Mouse (Mus musculus): Measurements from ENCODE around the gene Rhot1.
"Not testable (repeated sequence)": the region's sequence is repeated elsewhere in the genome, so short reads cannot be mapped to it uniquely, and the experiment has no call there.

Rhot1 gene

DNA sequence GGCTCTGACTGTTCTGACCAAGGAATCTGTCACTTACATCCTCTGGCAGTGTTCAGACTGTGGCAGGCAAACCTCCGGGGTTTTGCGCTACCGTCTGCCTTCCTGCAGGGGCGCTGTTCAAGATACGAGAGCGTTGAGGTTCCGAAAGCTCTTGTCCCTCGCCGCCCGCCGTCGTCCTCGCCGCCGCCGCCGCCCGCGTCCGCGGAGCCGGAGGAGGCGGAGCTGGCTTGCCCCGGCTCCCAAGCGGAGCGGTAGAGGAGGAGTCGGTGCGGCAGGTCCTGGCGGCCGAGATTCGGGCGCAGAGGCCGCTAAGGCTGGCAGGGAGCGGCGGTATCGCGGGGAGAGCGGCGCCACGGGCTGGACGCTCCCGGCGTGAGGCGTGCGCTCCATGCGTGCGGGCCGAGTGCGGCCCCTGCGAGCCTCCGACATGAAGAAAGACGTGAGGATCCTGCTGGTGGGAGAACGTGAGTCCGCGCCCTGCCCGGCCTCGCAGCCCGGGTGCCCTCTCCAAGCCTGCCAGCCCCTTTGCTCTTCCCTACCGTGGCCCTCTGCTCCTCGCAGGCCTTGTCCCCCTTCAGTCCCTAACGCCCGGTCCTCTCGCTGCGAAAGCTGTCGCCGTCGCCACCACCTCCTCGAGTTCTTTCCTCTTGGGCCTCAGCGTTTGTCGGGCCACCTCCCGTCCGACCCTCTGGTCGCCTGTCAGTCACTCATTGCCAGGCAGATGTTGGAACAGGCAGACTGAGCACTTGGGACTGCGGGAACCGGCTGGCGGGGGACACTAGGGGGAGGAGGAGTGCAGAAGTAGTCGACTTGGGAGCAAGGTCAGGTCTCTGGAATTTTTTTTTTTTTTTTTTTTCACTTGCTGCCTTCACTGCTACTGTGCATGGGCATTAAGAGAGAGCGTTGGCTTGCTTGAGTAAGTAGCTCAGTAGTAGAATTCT is at the start of gene Rhot1:
Rhot1 (plus strand) TSS at position 160 of the 941 bp plus-strand sequence.
- DNase-seq: peak; percentile 92 to 95

DNA sequence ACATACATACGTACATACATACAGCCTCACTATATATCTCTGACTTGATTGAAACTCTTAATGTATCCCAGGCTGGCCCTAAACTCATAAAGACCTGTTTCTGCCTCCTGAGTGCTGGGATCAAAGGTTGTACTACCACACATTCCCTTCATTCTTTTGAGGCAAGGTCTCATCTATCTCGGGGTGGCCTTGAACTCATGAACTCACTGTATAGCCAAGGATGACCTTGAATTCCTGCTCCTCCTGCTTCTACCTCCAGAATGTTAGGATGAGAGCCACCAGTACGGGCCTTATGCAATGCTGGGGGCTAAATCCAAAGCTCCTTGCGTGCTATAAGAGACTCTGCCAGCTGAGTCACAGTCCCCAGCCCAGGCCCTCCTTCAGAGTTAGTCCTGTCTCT is 47.8 kb upstream of the Rhot1 start:
- no peak for DNase-seq

DNA sequence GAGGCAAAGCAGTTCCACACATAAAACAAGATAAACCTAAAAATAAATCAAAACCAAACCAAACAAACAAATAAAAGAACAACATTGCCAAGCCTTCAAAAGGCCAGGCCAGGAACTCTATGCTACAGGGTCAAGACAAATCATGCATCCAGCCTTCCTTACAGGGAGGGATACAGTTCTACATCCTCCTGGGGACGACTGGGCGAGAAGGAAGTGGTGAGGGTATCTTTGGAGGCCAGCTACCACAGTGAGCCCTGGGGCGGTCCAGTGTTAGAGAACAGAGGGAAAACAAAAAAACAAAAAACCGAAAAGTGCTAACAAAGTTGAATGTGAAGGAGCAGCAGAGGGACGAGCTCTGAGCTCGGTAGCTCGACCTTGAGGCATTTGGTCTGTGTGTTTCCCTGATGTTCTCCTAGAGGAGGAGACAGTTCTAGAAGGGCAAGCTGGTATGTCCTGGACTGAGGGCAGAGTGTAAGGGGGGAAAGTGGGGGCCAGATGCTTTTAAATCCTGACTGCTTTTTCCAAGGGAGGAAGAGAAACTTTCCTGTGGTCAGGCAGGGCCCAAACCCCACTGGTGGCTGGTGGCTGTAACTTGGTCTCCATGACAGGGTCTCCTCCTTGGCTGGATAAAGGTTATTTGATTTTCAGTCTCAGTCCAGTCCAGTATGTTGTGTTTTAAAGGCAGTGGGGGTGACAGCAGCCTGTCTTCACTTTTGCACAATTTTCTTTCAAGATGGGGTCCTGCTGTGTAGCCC is 45.3 kb upstream of the Rhot1 start:
- DNase-seq: no peak

DNA sequence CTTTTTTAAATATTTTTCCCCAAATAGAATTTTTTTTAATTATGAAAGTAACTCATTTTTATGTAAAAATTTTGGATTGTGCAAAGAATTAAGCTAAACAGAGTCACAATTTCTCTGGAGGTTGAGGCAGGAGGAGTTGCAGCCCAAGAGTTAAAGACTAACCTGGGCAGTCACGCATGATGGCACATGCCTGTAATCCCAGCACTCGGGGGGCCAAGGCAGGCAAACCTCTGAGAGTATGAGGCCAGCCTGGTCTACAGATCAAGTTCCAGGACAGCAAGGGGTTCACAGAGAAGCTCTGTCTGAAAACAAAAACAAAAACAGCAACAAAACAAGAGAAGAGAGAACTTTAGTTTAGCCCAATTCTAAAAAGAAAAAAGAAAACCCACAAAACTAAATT is 44.6 kb upstream of the Rhot1 start:
- no peak for DNase-seq

DNA sequence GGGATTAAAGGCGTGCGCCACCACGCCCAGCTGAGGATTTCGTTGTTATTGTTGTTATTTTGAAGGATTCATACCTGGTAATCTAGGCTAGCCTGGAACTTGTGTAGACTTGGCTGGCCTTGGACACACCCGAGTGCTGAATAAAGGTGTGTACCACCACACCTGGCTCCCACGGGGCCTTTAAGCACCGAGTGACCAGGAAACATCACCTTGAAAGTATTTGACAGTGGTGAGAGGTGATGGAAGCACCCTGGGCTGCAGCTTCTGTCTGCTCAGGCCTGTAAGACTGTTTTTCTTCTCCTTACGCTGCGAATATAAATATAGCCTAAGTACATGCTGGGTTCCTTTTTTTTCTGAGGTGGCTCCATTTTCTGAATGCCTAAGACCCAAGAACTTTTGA is 40.7 kb upstream of the Rhot1 start:
- no peak for DNase-seq

DNA sequence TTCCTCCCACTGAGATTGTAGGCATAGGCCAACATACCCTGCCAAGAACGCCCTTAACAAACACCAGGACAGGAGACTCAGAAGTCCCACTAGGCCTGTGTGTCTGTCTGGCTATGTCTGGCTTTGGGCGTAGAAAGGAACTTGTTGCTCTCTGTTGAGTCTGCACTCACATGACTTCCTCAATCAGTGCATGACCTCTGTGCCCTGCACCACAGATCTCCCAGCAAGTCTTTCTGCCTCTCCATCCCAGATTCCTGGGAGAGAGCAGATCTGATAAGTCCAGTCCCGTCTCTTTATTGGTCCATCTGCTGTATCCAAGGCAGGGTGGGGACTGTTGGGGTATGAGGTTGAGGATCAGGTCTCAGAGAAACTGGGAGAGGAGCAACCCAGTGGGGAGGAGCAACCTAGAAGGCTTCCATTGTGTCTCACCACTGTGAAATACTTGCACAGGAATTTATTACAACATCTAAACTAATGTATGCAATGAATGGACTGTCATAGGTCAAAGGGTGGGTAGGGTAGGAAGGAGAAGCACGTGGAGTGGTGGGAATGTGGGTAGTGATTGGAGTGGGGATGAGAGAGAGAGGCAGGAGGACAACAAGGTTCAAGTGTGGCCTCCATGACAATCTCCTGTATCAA is 40.1 kb upstream of the Rhot1 start:
- DNase-seq: no peak

DNA sequence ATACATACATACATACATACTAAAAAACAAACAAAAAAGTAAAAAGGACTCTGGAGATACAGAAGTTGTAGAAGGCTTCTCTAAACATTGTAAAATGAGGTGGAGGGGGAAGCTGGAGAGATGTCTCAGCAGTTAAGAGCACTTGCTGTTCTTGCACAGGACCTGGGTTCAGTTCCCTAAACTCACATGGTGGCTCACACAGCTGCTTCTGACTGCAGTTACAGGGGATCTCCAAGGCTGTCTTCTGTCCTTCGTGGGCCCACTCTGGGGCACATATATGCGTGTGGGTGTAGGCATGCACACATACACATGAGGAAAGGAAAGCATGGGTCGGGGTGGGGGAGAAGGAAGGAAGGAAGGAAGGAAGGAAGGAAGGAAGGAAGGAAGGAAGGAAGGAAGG is 39.2 kb upstream of the Rhot1 start:
- DNase-seq: no peak

DNA sequence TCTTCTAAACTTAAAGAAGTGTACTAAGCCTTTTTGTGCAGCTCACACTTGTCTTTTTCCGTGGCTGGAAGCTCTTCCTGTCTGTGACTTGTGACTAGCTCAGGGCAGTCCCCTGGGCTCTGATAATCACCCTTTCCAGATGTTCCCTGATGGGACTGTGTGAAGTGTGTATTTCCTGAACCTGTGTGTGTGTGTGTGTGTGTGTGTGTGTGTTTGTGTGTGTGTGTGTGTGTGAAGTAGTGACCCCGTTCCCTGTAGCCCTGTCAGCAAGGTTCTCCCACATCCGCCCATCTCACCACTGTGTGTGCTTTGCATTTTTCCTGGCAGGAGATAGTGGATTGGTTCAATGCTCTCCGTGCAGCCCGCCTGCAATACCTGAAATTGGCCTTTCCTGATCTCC is 38.5 kb upstream of the Rhot1 start:
- DNase-seq: no peak

DNA sequence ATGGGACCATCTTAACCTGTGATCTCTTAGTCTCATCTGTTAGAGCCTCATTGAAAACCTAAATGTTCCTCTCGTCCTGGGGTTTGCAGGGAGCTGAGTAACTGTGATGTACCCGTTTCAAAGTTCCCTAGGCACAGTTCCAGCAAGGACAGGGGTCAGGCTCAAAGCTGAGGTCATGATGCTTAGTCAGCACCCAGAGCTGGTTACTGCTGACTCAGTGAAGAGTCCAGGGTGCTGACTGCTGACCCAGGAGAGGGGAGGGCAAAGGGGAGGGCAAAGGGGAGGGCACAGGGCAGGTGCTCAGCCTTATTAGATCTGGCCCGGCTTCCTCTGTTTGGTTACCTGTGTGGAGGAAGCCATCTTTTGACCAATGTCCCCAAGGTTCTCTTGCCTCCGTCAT is 36.9 kb upstream of the Rhot1 start:
- DNase-seq: no peak

DNA sequence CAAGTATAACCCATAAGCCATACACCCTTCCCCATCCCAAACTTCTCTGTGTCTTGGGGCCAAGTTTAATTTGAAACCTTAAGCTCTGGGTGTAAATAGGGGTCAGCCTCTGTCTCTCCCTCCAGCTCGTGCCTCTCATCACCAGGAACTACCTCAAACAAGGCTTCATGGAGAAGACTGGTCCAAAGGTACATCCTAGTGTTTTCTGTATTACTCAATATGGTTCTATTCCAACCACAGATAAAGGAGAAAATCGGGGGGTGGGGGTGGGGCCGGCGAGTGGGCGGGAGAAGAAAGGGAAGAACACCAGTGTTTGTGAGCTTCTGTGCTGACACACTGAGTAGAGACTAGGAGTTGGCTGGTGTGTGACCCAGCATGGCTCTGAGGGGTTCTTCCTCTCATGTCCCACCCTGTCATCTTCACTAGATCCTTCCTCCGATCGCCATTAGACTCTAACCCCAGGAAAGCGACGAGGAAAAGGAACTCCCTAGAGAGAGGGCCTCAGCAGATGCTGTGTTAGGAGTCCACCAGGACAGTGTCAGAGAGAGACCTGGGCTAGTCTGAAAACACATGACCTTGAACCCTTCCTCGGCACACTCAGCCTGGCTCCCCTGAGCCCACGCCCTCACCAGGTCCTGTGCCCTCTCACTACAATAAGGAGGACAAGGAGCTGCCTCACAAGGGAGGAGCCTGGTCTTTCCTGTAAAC is 34.7 kb upstream of the Rhot1 start:
- no peak for DNase-seq

DNA sequence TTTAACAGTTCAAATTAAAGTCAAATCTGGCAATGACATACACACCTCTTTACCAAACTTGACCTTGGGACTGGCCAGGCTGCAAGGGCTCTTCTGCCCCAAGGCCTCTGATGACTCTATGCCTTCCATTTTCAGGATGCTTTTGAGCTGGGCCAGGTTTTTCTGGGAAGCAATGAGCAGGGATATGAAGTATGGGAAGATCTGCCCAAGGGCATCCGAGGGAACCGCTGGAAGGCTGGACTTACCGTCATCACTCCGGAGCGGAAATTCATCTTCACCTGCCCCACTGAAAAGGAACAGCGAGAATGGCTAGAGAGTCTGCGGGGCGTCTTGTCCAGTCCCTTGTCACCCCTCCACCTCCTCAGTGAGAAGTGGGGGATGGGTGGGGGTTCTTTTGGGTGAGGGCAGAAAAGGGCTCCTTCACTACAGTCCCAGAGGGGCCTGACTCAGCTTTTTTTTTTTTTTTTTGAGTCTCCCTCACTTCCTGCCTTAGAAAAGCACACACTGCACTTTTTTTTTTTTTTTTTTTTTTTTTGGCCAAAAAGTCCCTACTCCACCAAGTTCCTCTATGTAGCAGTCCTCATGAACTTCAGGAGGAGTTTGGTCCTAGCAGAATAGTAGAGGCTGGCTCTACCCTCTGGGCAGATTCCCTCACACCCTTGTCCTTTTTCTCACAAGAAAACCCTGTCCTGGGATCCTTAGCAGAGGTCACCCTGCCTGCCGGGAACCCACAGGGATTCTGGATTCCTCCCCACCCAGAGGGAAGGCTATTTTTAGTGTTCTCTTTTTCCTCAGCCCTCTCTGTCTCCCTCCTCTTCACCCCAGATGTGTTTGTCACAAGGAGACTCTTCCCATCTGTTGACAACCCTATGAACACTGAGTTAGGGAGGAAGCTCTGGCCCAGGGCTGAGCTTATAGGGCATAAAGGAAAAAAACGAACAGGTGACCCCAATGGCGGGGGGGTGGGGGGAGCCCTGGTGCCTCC is 31.6 kb upstream of the Rhot1 start:
- no peak for DNase-seq

DNA sequence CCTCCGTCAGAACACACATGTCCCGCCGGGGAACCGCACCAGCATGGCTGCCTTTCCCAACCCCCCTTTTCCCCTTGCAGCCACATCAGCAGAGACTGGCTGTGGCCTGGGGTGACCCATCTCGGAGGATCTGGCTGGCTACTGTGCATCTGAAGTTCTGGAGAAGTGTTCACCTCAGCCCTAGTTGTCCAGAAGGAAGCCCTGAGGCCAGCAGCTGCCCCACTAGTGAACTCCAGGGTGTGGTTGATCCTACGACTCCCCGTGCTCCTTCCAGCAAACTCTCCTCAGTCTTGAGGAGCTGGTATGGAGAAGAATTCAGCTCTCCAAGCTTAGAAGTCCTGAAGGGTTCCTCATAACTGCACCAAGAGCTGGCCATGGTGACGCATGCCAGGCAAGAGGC is 30.5 kb upstream of the Rhot1 start:
- no peak for DNase-seq

DNA sequence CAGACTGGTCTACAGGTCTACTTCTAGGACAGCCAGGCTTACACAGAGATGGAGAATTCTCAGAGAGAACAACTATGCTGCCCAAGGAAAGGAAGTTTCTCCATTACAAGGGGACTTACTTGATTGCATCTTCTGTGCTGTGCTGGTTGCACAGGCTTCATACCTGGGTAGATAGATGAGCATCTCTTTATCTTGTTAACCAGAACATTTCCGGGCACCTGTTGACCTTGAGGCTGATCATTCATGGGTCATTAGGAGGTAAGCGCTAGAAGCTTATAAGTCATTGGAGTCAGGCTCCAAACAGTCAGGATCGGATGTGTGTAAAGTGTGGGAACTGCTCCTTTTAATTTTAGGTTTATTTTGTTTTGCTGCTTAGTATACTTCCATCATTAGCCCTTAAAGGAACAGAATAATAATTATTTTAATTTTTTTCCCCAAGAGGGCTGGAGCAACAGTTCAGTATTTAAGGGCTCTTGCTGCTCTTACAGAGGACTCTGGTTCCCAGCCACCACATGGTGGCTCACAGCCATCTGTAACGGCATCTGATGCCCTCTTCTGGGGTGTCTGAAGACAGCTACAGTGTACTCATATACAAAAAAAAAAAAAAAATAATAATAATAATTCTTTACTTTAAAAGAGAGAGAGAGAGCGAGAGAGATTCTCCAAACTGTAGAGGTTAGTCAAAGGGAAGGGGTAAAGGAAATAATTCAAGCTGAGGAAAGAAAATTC is 27.6 kb upstream of the Rhot1 start:
- DNase-seq: no peak

DNA sequence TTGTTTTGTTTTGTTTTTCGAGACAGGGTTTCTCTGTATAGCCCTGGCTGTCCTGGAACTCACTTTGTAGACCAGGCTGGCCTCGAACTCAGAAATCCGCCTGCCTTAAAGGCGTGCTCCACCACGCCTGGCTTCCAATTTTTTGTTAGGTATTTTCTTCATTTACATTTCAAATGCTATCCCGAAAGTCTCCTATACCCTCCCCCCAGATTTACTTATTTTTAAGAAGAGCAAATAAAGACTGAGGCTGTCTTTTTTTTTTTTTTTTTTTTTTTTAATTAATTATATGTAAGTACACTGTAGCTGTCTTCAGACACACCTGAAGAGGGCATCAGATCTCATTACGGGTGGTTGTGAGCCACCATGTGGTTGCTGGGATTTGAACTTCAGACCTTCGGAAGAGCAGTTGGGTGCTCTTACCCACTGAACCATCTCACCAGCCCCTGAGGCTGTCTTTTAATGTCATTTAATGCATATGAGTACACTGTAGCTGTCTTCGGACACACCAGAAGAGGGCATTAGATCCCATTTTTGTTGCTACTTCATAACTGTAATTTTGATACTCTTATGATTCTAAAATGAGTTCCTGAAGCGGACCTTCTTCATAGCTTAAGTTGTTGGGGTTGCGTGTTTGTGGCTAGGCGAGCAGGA is 25.6 kb upstream of the Rhot1 start:
- not testable (repeated sequence) for DNase-seq

DNA sequence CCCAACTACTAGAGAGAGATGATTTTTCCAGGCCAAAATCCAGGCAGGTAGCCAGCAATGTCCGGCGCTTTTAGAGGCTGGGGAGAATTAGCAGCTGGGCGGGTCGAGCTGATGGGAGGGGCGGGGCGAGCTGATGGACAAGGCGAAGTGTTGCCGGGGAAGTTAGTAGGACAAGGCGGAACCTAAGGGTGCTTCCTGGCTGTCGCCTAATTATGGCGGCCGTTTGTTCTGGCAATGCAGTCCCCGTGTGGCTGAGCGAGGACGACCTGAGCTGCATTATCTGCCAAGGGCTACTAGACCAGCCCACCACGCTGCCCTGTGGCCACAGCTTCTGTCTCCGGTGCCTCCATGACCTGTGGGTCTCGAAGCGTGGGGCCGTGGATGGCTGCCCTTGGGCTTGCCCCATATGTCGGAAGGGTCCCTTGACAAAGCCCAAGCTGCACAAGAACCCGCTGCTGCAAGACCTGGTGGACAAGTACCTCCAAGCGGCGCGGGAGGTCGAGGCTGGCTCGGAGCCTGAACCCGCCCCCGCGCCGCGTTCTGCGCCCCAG is 25.0 kb upstream of the Rhot1 start, which contains the start of gene Rnf135:
Rnf135 (plus strand) TSS at position 147 of the 551 bp plus-strand sequence.
- DNase-seq: peak; percentile 80 to 86

DNA sequence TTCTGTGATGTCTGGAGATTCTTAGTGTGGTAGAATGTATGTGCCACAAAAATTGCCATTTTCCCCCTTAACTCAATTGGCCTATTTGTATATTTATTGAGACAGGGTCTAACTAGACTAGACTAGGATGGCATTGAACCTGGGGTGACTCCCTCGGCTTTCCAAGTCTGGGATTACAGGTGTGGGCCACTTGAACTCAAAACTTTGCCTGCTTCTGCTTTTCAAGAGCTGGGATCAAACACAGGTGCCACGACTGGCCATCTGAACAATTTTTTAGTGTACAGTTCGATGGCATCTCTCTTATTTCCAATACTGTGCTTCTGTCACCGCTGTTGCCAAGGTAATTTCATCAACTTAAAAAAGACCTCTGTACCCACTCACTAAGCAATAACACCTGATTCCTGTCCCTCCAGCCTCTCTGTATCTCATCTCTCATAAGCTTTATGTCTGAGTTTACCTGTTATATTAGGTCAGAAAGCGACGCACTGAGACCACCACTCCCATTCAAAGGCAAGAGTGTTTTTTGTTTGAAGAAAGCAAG is 24.2 kb upstream of the Rhot1 start:
- DNase-seq: no peak

DNA sequence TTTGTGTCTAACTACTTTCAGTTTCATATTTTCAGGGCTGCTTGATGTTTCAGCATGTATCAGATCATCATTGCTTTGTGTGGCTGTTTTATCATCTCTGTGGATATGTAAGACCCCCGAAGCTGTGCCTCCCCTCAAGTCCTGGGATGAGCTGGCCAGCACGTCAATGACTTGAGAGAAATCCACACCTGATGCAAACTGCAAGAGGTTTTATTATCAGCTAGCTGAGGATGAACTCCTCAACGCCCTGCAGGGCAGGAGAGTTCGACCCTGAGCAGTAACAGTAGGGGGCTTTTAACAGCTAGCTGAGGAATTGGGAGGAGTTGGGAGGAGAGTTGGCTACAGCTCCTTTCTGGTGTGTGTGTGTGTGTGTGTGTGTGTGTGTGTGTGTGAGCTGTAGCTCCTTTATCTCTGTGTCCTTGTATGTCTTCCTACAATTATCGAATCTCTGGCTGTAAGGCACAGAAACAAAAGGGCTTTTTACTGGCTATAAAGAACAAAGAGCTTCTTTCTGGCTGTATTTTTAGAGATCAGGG is 23.3 kb upstream of the Rhot1 start:
- DNase-seq: not testable (repeated sequence)

DNA sequence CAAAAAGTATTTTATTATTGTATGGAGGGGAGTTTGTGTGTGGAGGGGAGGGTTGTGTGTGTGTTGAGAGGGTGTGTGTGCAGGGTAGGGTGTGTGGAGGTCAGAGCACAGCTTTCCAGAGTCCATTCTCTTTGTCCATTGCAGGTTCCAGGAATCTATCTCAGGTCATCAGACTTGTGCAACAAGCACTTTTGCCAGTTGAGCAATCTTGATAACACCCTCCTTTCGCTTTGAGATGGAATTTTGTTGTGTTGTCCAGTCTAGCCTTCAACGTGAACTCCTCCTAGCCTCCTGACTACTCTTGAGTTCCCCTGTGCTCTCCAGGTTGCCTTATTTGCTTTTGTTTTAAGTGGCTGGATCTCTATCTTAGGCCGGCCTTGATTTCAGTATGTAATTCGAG is 18.5 kb upstream of the Rhot1 start:
- DNase-seq: no peak

DNA sequence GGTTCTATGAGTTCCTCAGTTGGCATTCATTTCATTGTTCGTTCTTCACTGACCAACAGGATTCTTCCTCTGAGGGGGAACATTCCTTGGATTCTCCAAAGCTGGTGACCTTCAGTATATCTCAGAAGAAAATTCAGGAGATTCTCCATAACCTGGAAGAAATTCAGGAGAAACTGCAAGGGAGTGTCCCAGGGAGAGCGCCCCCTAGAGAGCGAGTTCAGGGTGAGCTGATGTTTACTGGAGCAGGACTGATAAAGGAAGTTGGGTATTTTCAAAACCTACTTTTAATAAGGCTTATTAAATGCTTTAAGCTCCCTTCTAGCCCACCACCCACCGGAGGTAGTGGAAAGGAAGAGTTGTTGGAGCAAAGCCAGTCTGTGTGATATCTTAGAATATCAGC is 15.0 kb upstream of the Rhot1 start:
- DNase-seq: no peak

Data from spleen, adult 18-20 months (tissue).